Mouse (Mus musculus): ENCODE results near the gene Med20. TPM values are rescaled to one million over a fixed set of nuclear protein-coding genes. Genes with fewer than 3 reads are reported as not detected.

Gene Med20
- total and polyA plus RNA-seq, 2 experiments from 2014 or later: 32.4 to 33.8 TPM

- H3K4me2 ChIP-seq (ENCODE audit: low read depth, low read length, poor library complexity, severe bottlenecking): no peak overlapping the region
- no peak for DNase-seq (ENCODE audit: low spot score)
- no peak for TF ChIP-seq CTCF (IDR thresholded peaks at IDR 0.05)
- no peak overlapping the region for H3K4me3 ChIP-seq (ENCODE audit: low read depth, low read length)
- H3K9me3 ChIP-seq (ENCODE audit: low read length): no peaks in the 10 kb centered on the region
- H3K4me1 ChIP-seq (ENCODE audit: insufficient read depth, low read length): no peaks in the 10 kb centered on the region
- peaks cover 32% of the 10 kb centered on the region for H3K36me3 ChIP-seq (ENCODE audit: insufficient read depth, low read length)
- 97% methylated on average over 2 of the region's 2 CpGs for WGBS
- H3K27me3 ChIP-seq (ENCODE audit: insufficient read depth, low read length): no peaks in the 10 kb centered on the region
- no peak overlapping the region for H3K27ac ChIP-seq (ENCODE audit: low read depth, low read length)
- no peak overlapping the region for H3K9ac ChIP-seq (replicated peaks; ENCODE audit: low read length, poor library complexity, severe bottlenecking)
- ATAC-seq (ENCODE audit: low FRiP score): no peak
Observed at GRCm38 (mm10) chr17:47625088-47625487, 13.7 kb downstream of the Med20 start.

- Histone ChIP-seq H3K9me3 (ENCODE audit: low read length) (no peaks in the 10 kb centered on the region), H3K9ac (replicated peaks; ENCODE audit: low read length, poor library complexity, severe bottlenecking) (no peak overlapping the region), H3K4me1 (ENCODE audit: insufficient read depth, low read length) (no peaks in the 10 kb centered on the region), H3K27me3 (ENCODE audit: insufficient read depth, low read length) (no peaks in the 10 kb centered on the region), H3K4me2 (ENCODE audit: low read depth, low read length, poor library complexity, severe bottlenecking) (no peak overlapping the region), H3K4me3 (ENCODE audit: low read depth, low read length) (no peak overlapping the region), H3K36me3 (ENCODE audit: insufficient read depth, low read length) (peaks cover 32% of the 10 kb centered on the region), H3K27ac (ENCODE audit: low read depth, low read length) (no peak overlapping the region)
- TF ChIP-seq CTCF (IDR thresholded peaks at IDR 0.05): no peak
- ATAC-seq (ENCODE audit: low FRiP score) (no peak), DNase-seq (ENCODE audit: low spot score) (no peak)
- WGBS: 93% methylated on average over 5 of the region's 5 CpGs
Observed at GRCm38 (mm10) chr17:47626031-47626430, 14.6 kb downstream of the Med20 start.

GRCm38 (mm10) chr17:47627791-47628190 is 16.4 kb downstream of the Med20 start:
- no peaks in the 10 kb centered on the region for H3K9me3 ChIP-seq (ENCODE audit: low read length)
- H3K4me3 ChIP-seq (ENCODE audit: low read depth, low read length): no peak overlapping the region
- peak; percentile 42 for TF ChIP-seq CTCF (IDR thresholded peaks at IDR 0.05)
- ATAC-seq (ENCODE audit: low FRiP score): no peak
- peaks cover 7% of the 10 kb centered on the region; the same call in 1 of the 2 replicates for H3K4me1 ChIP-seq (ENCODE audit: insufficient read depth, low read length)
- H3K4me2 ChIP-seq (ENCODE audit: low read depth, low read length, poor library complexity, severe bottlenecking): no peak overlapping the region
- H3K36me3 ChIP-seq (ENCODE audit: insufficient read depth, low read length): peaks cover 22% of the 10 kb centered on the region
- H3K9ac ChIP-seq (replicated peaks; ENCODE audit: low read length, poor library complexity, severe bottlenecking): no peak overlapping the region
- 88% methylated on average over 2 of the region's 2 CpGs for WGBS
- H3K27ac ChIP-seq (ENCODE audit: low read depth, low read length): no peak overlapping the region
- H3K27me3 ChIP-seq (ENCODE audit: insufficient read depth, low read length): no peaks in the 10 kb centered on the region
- DNase-seq (ENCODE audit: low spot score): no peak

GRCm38 (mm10) chr17:47628851-47629676 is 17.7 kb downstream of the Med20 start:
- TF ChIP-seq CTCF (IDR thresholded peaks at IDR 0.05): 0 out of 2 replicates have a peak, but pooled peaks have one; percentile 1
- peak overlapping the region; percentile 70 for H3K4me3 ChIP-seq (ENCODE audit: low read depth, low read length)
- DNase-seq (ENCODE audit: low spot score): peak; percentile 97
- H3K4me2 ChIP-seq (ENCODE audit: low read depth, low read length, poor library complexity, severe bottlenecking): peak overlapping the region; percentile 86
- peak; percentile 95 for ATAC-seq (ENCODE audit: low FRiP score)
- under 1% methylated on average over 54 of the region's 63 CpGs for WGBS
- no peaks in the 10 kb centered on the region for H3K27me3 ChIP-seq (ENCODE audit: insufficient read depth, low read length)
- H3K9ac ChIP-seq (replicated peaks; ENCODE audit: low read length, poor library complexity, severe bottlenecking): peak overlapping the region; percentile 72
- peaks cover 7% of the 10 kb centered on the region; the same call in 1 of the 2 replicates for H3K4me1 ChIP-seq (ENCODE audit: insufficient read depth, low read length)
- H3K27ac ChIP-seq (ENCODE audit: low read depth, low read length): peak overlapping the region; percentile 87
- H3K9me3 ChIP-seq (ENCODE audit: low read length): no peaks in the 10 kb centered on the region
- H3K36me3 ChIP-seq (ENCODE audit: insufficient read depth, low read length): peaks cover 9% of the 10 kb centered on the region

- WGBS: under 1% methylated on average over 60 of the region's 61 CpGs
- DNase-seq (ENCODE audit: low spot score) (peak; percentile 38), ATAC-seq (ENCODE audit: low FRiP score) (peak; percentile 32)
- no peak for TF ChIP-seq CTCF (IDR thresholded peaks at IDR 0.05)
- peak overlapping the region; percentile 87 for H3K27ac ChIP-seq (ENCODE audit: low read depth, low read length)
- H3K4me1 ChIP-seq (ENCODE audit: insufficient read depth, low read length): peaks cover 7% of the 10 kb centered on the region; the same call in 1 of the 2 replicates
- peak overlapping the region; percentile 86 for H3K4me2 ChIP-seq (ENCODE audit: low read depth, low read length, poor library complexity, severe bottlenecking)
- peak overlapping the region; percentile 70 for H3K4me3 ChIP-seq (ENCODE audit: low read depth, low read length)
- H3K9me3 ChIP-seq (ENCODE audit: low read length): no peaks in the 10 kb centered on the region
- H3K27me3 ChIP-seq (ENCODE audit: insufficient read depth, low read length): no peaks in the 10 kb centered on the region
- H3K36me3 ChIP-seq (ENCODE audit: insufficient read depth, low read length): peaks cover 8% of the 10 kb centered on the region
- peak overlapping the region; percentile 72 for H3K9ac ChIP-seq (replicated peaks; ENCODE audit: low read length, poor library complexity, severe bottlenecking)
Observed at GRCm38 (mm10) chr17:47629717-47630677, 18.6 kb downstream of the Med20 start.

Data from midbrain, postnatal 0 days (tissue).